Mouse (Mus musculus) liver, adult 2 months (tissue): ENCODE data around the gene Ntmt1. TPM values are rescaled to one million over a fixed set of nuclear protein-coding genes. Genes with fewer than 3 reads are reported as not detected.

Source experiments
- DNase-seq: peaks from one replicate; pipeline ENCODE4 v3.0.0-alpha.2; 2011; ENCODE audit warnings: low read depth, low spot score; ENCODE audit errors: extremely low read depth
- H3K27ac ChIP-seq: fragments of 200-500 bp; replicated peaks from 2 replicates; pipeline ENCODE4 v1.5.1; 2012; ENCODE audit warnings: low read depth, mild to moderate bottlenecking, control low read depth, inconsistent platforms, low read length; ENCODE audit not compliant: insufficient read depth
- H3K27me3 ChIP-seq: fragments of 200-500 bp; 2 replicates; pipeline ENCODE4 v1.6.1; 2012; ENCODE audit warnings: mild to moderate bottlenecking, moderate library complexity, low read length, inconsistent platforms; ENCODE audit not compliant: control insufficient read depth, insufficient read depth
- H3K36me3 ChIP-seq: fragments of 200-500 bp; 2 replicates; pipeline ENCODE4 v1.6.1; 2012; ENCODE audit warnings: low read length, inconsistent platforms; ENCODE audit not compliant: control insufficient read depth, insufficient read depth
- H3K4me1 ChIP-seq: fragments of 200-500 bp; 2 replicates; pipeline ENCODE4 v1.6.1; 2011; ENCODE audit warnings: low read length; ENCODE audit not compliant: control insufficient read depth, insufficient read depth
- H3K4me3 ChIP-seq: fragments of 200-500 bp; 2 replicates; pipeline ENCODE4 v1.5.1; 2011; ENCODE audit warnings: low read depth, mild to moderate bottlenecking, control low read depth, low read length, moderate library complexity; ENCODE audit not compliant: insufficient read depth
- H3K79me2 ChIP-seq: fragments of 200-500 bp; 2 replicates; pipeline ENCODE4 v1.6.1; 2012; ENCODE audit warnings: inconsistent platforms, mild to moderate bottlenecking, low read length, moderate library complexity; ENCODE audit not compliant: control insufficient read depth, insufficient read depth
- H3K9ac ChIP-seq: fragments of 200-500 bp; 2 replicates; pipeline ENCODE4 v1.6.1; 2012; ENCODE audit warnings: low read depth, mild to moderate bottlenecking, control low read depth, inconsistent platforms, low read length
- CTCF ChIP-seq: fragments of 200-500 bp; IDR thresholded peaks from 2 replicates; pipeline ENCODE4 v1.5.1; 2011; ENCODE audit warnings: low read depth, low read length, control low read depth
- POLR2A ChIP-seq: fragments of 200-500 bp; IDR thresholded peaks from 2 replicates; pipeline ENCODE4 v1.6.1; 2011; ENCODE audit warnings: low read length, control low read depth; ENCODE audit not compliant: insufficient read depth; ENCODE audit errors: extremely low read depth
- WGBS: fragments of 180-500 bp; shearing (Covaris S2); methylation state at CpG from one replicate; pipeline ENCODE4 v1.1.7; 2018; 5-methylcytosine and 5-hydroxymethylcytosine counted together
- polyA plus RNA-seq: library from polyadenylated mRNA; depleted of rRNA; stranded (reverse); fragments of >200 nt; gene quantifications from 2 replicates; pipeline ENCODE4 v1.2.3, GENCODE M21; 2012
- total RNA-seq: library from RNA; depleted of rRNA; stranded (reverse); fragments of >200 nt; gene quantifications from 2 replicates; pipeline ENCODE4 v1.2.3, GENCODE M21; 2014

Gene Ntmt1
- total and polyA plus RNA-seq, 2 experiments: 8.3 to 15.9 TPM

DNA sequence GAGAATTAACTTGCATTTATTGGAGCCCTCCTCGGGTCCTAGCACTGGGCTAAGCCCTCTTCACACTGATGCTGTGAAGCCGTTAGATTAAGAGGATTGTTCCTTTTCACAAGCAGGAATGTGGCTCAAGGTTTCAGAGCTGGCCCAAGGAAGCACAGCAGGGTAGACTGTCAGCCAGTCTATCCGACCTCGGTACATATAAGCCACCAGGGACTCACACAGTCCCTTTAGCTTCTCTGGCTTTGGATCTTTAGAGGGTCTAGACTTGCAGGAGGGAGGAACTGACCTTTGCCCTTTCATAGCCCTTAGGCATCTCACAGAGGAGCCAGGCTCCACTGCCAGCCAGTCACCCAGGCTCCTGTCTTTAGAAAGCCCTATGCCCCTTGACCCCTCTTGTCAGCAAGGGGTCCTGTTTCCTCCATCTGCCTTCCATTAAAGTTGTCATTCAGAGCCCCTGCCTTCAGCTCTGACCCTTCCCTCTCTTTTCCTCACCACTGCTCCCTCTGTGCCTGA lies 22.7 kb downstream of the Ntmt1 start, which contains the start of gene Asb6:
Gene Asb6 (minus strand): TSS at position 51 of the 513 bp plus-strand sequence.
- no peak for DNase-seq
- TF ChIP-seq CTCF: no peak
- no peak for TF ChIP-seq POLR2A
- H3K79me2 ChIP-seq: peaks cover 12% of the 10 kb centered on the region; the same call in 1 of the 2 replicates
- H3K4me1 ChIP-seq: peaks cover 9% of the 10 kb centered on the region
- H3K27ac ChIP-seq: no peak within 1 kb of the TSS
- no peak within 1 kb of the TSS for H3K9ac ChIP-seq
- no peak within 1 kb of the TSS for H3K4me3 ChIP-seq
- WGBS: 66% methylated on average over 4 of the region's 4 CpGs
- no peaks in the 10 kb centered on the region for H3K36me3 ChIP-seq
- H3K27me3 ChIP-seq: no peaks in the 10 kb centered on the region

DNA sequence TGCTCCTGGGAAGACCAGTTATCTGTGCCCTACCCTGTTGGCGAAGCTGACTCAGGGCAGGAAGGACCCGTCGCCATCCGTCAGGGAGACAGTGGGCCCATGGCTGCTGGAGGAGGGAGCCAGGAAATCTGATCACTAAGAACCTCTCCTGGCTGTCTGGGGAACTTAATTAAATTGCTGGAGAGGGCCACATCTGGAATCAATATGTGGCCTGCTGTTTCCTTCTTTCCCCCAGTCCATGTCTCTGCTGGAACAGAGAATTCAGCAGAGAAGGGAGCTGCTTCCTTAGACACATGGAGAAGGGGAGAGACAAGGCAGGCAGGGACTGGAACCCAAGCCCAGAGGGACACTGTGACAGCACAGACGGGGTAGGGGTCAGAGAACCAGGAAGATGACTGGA lies 26.0 kb downstream of the Ntmt1 start:
- Histone ChIP-seq H3K79me2 (no peaks in the 10 kb centered on the region), H3K36me3 (no peaks in the 10 kb centered on the region), H3K9ac (no peak overlapping the region), H3K4me3 (no peak overlapping the region), H3K27ac (no peak overlapping the region), H3K4me1 (no peaks in the 10 kb centered on the region), H3K27me3 (no peaks in the 10 kb centered on the region)
- TF ChIP-seq POLR2A (no peak), CTCF (no peak)
- no peak for DNase-seq
- 84% methylated on average over 5 of the region's 5 CpGs for WGBS

DNA sequence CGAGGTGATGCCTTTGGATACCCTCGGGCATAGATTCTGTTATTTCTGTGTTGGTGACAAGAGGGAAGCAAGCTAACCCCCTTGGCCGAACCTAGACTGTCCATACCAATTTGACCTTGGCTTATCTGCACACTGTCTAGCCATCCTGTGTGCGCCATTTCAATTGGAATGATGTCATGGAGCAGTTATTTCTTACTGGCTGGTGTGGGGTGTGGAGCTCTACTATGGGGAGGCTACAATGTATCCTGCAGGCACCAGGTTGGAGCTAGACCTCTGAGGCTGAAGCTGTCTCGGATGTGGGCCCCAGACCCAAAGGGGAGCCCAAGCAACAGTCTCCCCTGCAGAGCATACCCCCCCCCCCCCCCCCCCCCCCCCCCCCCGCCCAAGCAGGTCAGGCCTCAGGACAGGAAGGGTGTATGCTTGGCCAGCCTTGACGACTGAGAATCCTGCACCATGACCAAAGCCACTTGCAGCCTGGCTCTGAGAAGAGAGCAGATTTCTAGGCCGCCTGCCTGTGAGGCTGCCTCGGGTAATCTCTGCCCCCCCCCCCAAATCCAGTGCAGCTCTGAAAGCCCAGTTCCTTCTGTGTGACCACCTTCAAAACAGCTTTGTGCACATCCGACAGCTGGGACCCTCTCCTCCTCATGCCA lies 26.9 kb downstream of the Ntmt1 start, which contains the start of gene Prrx2:
Gene Prrx2 (plus strand): TSS at position 600 of the 650 bp plus-strand sequence.
- Histone ChIP-seq H3K9ac (no peak within 1 kb of the TSS), H3K36me3 (no peaks in the 10 kb centered on the region), H3K4me1 (no peaks in the 10 kb centered on the region), H3K4me3 (no peak within 1 kb of the TSS), H3K79me2 (no peaks in the 10 kb centered on the region), H3K27me3 (no peaks in the 10 kb centered on the region), H3K27ac (no peak within 1 kb of the TSS)
- 77% methylated on average over 9 of the region's 10 CpGs for WGBS
- no peak for DNase-seq
- TF ChIP-seq POLR2A: no peak

DNA sequence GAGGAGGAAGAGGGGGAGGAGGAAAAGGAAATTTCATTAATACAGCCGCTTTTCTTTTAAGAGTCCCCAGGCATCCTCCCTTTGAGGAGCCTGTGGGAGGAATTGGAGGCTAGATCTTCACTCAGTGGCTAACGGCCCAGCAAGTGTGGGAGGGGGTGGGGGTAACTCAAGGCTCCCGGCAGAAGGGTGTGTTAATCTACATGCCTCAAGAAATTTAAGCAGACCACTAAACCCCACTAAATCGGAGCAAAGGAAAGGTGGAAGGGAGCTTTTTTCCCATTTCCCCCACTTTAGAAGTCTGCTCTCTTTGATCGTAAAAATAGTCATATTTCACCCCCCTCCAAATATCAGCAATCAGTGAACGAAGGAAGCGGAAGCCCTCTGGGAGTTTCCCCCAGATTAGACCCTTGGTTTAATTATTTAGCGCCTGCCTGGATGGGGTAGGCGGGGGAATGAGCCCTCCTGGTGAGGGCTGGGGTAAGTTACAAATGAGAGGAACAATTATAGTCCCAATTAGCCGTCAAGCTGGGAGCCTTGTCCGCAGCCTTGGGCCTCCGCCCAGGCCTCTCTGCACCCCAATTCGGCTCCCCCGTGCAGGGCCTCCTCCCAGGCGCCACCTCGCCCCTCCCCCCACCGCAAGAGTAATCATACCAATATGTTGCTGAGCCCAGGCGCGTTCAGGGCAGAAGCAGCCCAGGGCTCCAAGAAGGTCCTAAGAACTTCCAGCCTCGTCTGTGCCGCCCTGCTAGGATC lies 28.8 kb downstream of the Ntmt1 start:
- TF ChIP-seq CTCF (no peak), POLR2A (no peak)
- H3K4me1 ChIP-seq: no peaks in the 10 kb centered on the region
- H3K36me3 ChIP-seq: no peaks in the 10 kb centered on the region
- H3K79me2 ChIP-seq: no peaks in the 10 kb centered on the region
- no peaks in the 10 kb centered on the region for H3K27me3 ChIP-seq
- 41% methylated on average over 19 of the region's 21 CpGs for WGBS
- no peak overlapping the region for H3K9ac ChIP-seq
- H3K4me3 ChIP-seq: no peak overlapping the region
- no peak overlapping the region for H3K27ac ChIP-seq
- no peak for DNase-seq

DNA sequence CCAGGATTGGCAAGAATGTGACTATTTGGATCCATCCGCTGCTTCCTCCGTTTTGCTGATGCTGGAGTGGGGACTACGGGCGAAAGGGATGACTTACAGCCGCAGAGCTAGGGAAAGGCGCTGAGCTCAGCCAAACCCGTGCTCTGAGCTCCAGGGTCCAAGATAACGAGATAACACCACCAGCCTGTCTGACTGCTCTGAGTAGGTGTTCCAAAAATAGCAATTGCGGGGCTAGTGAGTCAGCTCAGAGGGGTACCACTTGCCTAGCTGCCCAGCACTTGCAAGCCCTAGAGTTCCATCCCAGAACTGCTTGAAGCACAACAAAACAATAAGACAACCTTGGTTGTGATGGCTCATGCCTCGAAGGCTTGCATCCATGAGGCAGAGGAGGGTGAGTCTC lies 35.0 kb downstream of the Ntmt1 start:
- peaks cover 12% of the 10 kb centered on the region; the same call in 1 of the 2 replicates for H3K27me3 ChIP-seq
- no peak overlapping the region for H3K9ac ChIP-seq
- no peak for DNase-seq
- 36% methylated on average over 10 of the region's 10 CpGs for WGBS
- no peaks in the 10 kb centered on the region for H3K36me3 ChIP-seq
- no peak overlapping the region for H3K4me3 ChIP-seq
- no peaks in the 10 kb centered on the region for H3K4me1 ChIP-seq
- no peak overlapping the region for H3K27ac ChIP-seq
- TF ChIP-seq CTCF (no peak), POLR2A (no peak)
- H3K79me2 ChIP-seq: no peaks in the 10 kb centered on the region
